Mouse (Mus musculus) embryonic facial prominence, embryonic 10.5 days (tissue): ENCODE measurements around the gene Morc3. TPM values are rescaled to one million over a fixed set of nuclear protein-coding genes. Genes with fewer than 3 reads are reported as not detected.
A peak's percentile ranks its signal among the peaks of the same experiment; 100 is the strongest.

Experiments
- DNase-seq: peaks from one replicate; pipeline ENCODE4 v3.0.0-alpha.2; 2017; ENCODE audit warnings: low spot score
- H3K27ac ChIP-seq: fragments of 300-500 bp; sonication (generic); replicated peaks from 2 replicates; pipeline ENCODE4 v1.5.1; 2016; ENCODE audit warnings: mild to moderate bottlenecking
- H3K27me3 ChIP-seq: fragments of 300-500 bp; sonication (generic); replicated peaks from 2 replicates; pipeline ENCODE4 v1.6.1; 2016; ENCODE audit warnings: low read depth, mild to moderate bottlenecking; ENCODE audit not compliant: poor library complexity, severe bottlenecking
- H3K36me3 ChIP-seq: fragments of 300-500 bp; sonication (generic); replicated peaks from 2 replicates; pipeline ENCODE4 v1.6.1; 2016; ENCODE audit warnings: mild to moderate bottlenecking, moderate library complexity
- H3K4me1 ChIP-seq: fragments of 300-500 bp; sonication (generic); 2 replicates; pipeline ENCODE4 v1.6.1; 2016
- H3K4me3 ChIP-seq: fragments of 300-500 bp; sonication (generic); 2 replicates; pipeline ENCODE4 v1.5.1; 2016; ENCODE audit warnings: mild to moderate bottlenecking, moderate library complexity
- H3K9me3 ChIP-seq: fragments of 300-500 bp; sonication (generic); 2 replicates; pipeline ENCODE4 v1.6.1; 2016; ENCODE audit warnings: mild to moderate bottlenecking
- WGBS: fragments of 180-500 bp; shearing (Covaris S2); methylation state at CpG from one replicate; pipeline ENCODE4 v1.1.7; 2016; 5-methylcytosine and 5-hydroxymethylcytosine counted together
- polyA plus RNA-seq: library from polyadenylated mRNA; unstranded; fragments of >200 nt; fragmentation: Nextera tagmentation; extraction: Ambion mirVana; gene quantifications from 2 replicates; pipeline ENCODE4 v1.2.1, GENCODE M21; 2016

Morc3 gene
- polyA plus RNA-seq, 1 experiment from 2014 or later, result 29.1 TPM

GRCm38 (mm10) chr16:93839049-93839448 lies 7.1 kb downstream of the Morc3 start:
- no peaks in the 10 kb centered on the region for H3K27me3 ChIP-seq
- no peak for DNase-seq
- H3K4me1 ChIP-seq, result peaks cover 2% of the 10 kb centered on the region; the same call in 1 of the 2 replicates
- no peak overlapping the region for H3K27ac ChIP-seq
- no peaks in the 10 kb centered on the region; the same call in 1 of the 2 replicates for H3K9me3 ChIP-seq
- no peak overlapping the region for H3K4me3 ChIP-seq
- WGBS, result 98% methylated on average over 1 of the region's 1 CpGs
- peaks cover 58% of the 10 kb centered on the region for H3K36me3 ChIP-seq

GRCm38 (mm10) chr16:93850527-93850926 lies 18.6 kb downstream of the Morc3 start:
- H3K27me3 ChIP-seq, result no peaks in the 10 kb centered on the region
- no peak overlapping the region for H3K4me3 ChIP-seq
- H3K9me3 ChIP-seq, result no peaks in the 10 kb centered on the region
- H3K4me1 ChIP-seq, result no peaks in the 10 kb centered on the region
- no peak for DNase-seq
- 96% methylated on average over 3 of the region's 3 CpGs for WGBS
- no peak overlapping the region for H3K27ac ChIP-seq
- peaks cover 100% of the 10 kb centered on the region for H3K36me3 ChIP-seq

GRCm38 (mm10) chr16:93859967-93860366 lies 28.0 kb downstream of the Morc3 start:
- Histone ChIP-seq H3K36me3 (peaks cover 97% of the 10 kb centered on the region), H3K4me3 (no peak overlapping the region), H3K9me3 (no peaks in the 10 kb centered on the region), H3K27me3 (no peaks in the 10 kb centered on the region), H3K4me1 (no peaks in the 10 kb centered on the region), H3K27ac (no peak overlapping the region)
- no peak for DNase-seq
- 87% methylated on average over 4 of the region's 4 CpGs for WGBS

- Histone ChIP-seq H3K27ac (no peak overlapping the region), H3K36me3 (peaks cover 97% of the 10 kb centered on the region)
- DNase-seq, result no peak
These were observed 28.8 kb downstream of the Morc3 start for GRCm38 (mm10) chr16:93860686-93861085.

GRCm38 (mm10) chr16:93874841-93875240 lies 42.9 kb downstream of the Morc3 start:
- H3K9me3 ChIP-seq, result no peaks in the 10 kb centered on the region
- no peaks in the 10 kb centered on the region for H3K27me3 ChIP-seq
- no peak for DNase-seq
- no peaks in the 10 kb centered on the region for H3K4me1 ChIP-seq
- WGBS, result 94% methylated on average over 13 of the region's 13 CpGs
- no peak overlapping the region for H3K27ac ChIP-seq
- H3K36me3 ChIP-seq, result peaks cover 79% of the 10 kb centered on the region
- no peak overlapping the region for H3K4me3 ChIP-seq

More at GRCm38 (mm10) chr16:93860686-93861085, 28.8 kb downstream of the Morc3 start:
- Histone ChIP-seq H3K9me3 (no peaks in the 10 kb centered on the region), H3K27me3 (no peaks in the 10 kb centered on the region), H3K4me3 (no peak overlapping the region), H3K4me1 (no peaks in the 10 kb centered on the region)

- Histone ChIP-seq H3K27me3 (no peaks in the 10 kb centered on the region), H3K4me1 (no peaks in the 10 kb centered on the region), H3K9me3 (no peaks in the 10 kb centered on the region), H3K27ac (no peak overlapping the region), H3K4me3 (no peak overlapping the region), H3K36me3 (peaks cover 50% of the 10 kb centered on the region)
- WGBS, result 93% methylated on average over 6 of the region's 6 CpGs
- DNase-seq, result no peak
These were observed 45.9 kb downstream of the Morc3 start for GRCm38 (mm10) chr16:93877612-93878380.

GRCm38 (mm10) chr16:93883423-93884085 lies 51.6 kb downstream of the Morc3 start, which contains the start of gene Chaf1b:
Gene Chaf1b (plus strand): TSS chr16:93883901.
- Histone ChIP-seq H3K4me3 (peak within 1 kb of the TSS; percentile 82), H3K4me1 (peaks cover 34% of the 10 kb centered on the region), H3K9me3 (no peaks in the 10 kb centered on the region), H3K27ac (peak within 1 kb of the TSS; percentile 89), H3K36me3 (peaks cover 27% of the 10 kb centered on the region), H3K27me3 (no peaks in the 10 kb centered on the region)
- under 1% methylated on average over 54 of the region's 54 CpGs for WGBS
- peak; percentile 99 for DNase-seq

- no peaks in the 10 kb centered on the region for H3K9me3 ChIP-seq
- H3K36me3 ChIP-seq, result peaks cover 33% of the 10 kb centered on the region
- H3K4me1 ChIP-seq, result peaks cover 34% of the 10 kb centered on the region
- WGBS, result under 1% methylated on average over 43 of the region's 43 CpGs
- no peaks in the 10 kb centered on the region for H3K27me3 ChIP-seq
- peak overlapping the region; percentile 82 for H3K4me3 ChIP-seq
- DNase-seq, result peak; percentile 61
- H3K27ac ChIP-seq, result peak overlapping the region; percentile 89
These were observed 52.3 kb downstream of the Morc3 start for GRCm38 (mm10) chr16:93884086-93884721.

- no peak for DNase-seq
- no peaks in the 10 kb centered on the region for H3K9me3 ChIP-seq
- H3K27me3 ChIP-seq, result no peaks in the 10 kb centered on the region
- peak overlapping the region; percentile 82 for H3K4me3 ChIP-seq
- peaks cover 34% of the 10 kb centered on the region for H3K4me1 ChIP-seq
- peaks cover 38% of the 10 kb centered on the region for H3K36me3 ChIP-seq
- 47% methylated on average over 5 of the region's 5 CpGs for WGBS
- H3K27ac ChIP-seq, result peak overlapping the region; percentile 89
These were observed 52.8 kb downstream of the Morc3 start for GRCm38 (mm10) chr16:93884722-93885113.

GRCm38 (mm10) chr16:93888481-93888880 lies 56.6 kb downstream of the Morc3 start:
- H3K27me3 ChIP-seq, result no peaks in the 10 kb centered on the region
- peaks cover 28% of the 10 kb centered on the region for H3K4me1 ChIP-seq
- H3K27ac ChIP-seq, result no peak overlapping the region
- no peak overlapping the region for H3K4me3 ChIP-seq
- no peaks in the 10 kb centered on the region for H3K9me3 ChIP-seq
- no peak for DNase-seq
- H3K36me3 ChIP-seq, result peaks cover 76% of the 10 kb centered on the region
- WGBS, result 93% methylated on average over 6 of the region's 6 CpGs

- no peaks in the 10 kb centered on the region for H3K27me3 ChIP-seq
- peaks cover 5% of the 10 kb centered on the region for H3K4me1 ChIP-seq
- no peak for DNase-seq
- 86% methylated on average over 12 of the region's 12 CpGs for WGBS
- H3K4me3 ChIP-seq, result no peak overlapping the region
- H3K9me3 ChIP-seq, result no peaks in the 10 kb centered on the region
- H3K27ac ChIP-seq, result no peak overlapping the region
- peaks cover 100% of the 10 kb centered on the region for H3K36me3 ChIP-seq
These were observed 59.2 kb downstream of the Morc3 start for GRCm38 (mm10) chr16:93890948-93891604.

- 92% methylated on average over 5 of the region's 5 CpGs for WGBS
- no peaks in the 10 kb centered on the region for H3K27me3 ChIP-seq
- no peak overlapping the region for H3K4me3 ChIP-seq
- no peak for DNase-seq
- peaks cover 94% of the 10 kb centered on the region for H3K36me3 ChIP-seq
- no peaks in the 10 kb centered on the region for H3K9me3 ChIP-seq
- no peaks in the 10 kb centered on the region for H3K4me1 ChIP-seq
- no peak overlapping the region for H3K27ac ChIP-seq
These were observed 61.4 kb downstream of the Morc3 start for GRCm38 (mm10) chr16:93893285-93893684.
